Mouse (Mus musculus) G1E (cell line): Measurements from ENCODE around the gene Pla2g3.

Source experiments
- CTCF ChIP-seq: IDR thresholded peaks from 2 replicates; pipeline ENCODE4 v1.5.1; 2012; ENCODE audit warnings: low read depth, low read length, inconsistent platforms, mixed read lengths
- GATA1 ChIP-seq: IDR thresholded peaks from 2 replicates; pipeline ENCODE4 v1.6.1; 2012; ENCODE audit warnings: borderline replicate concordance, low read length, inconsistent platforms, mixed read lengths
- GATA2 ChIP-seq: IDR thresholded peaks from 2 replicates; pipeline ENCODE4 v1.6.1; 2012; ENCODE audit warnings: low read depth, low read length, inconsistent platforms, borderline replicate concordance
- POLR2AphosphoS5 ChIP-seq: IDR thresholded peaks from 2 replicates; pipeline ENCODE4 v1.6.1; 2012; ENCODE audit warnings: low read depth, low read length, inconsistent platforms; ENCODE audit not compliant: insufficient replicate concordance
- TAL1 ChIP-seq: conservative IDR thresholded peaks from 2 replicates; pipeline ENCODE4 v1.6.1; 2012; ENCODE audit warnings: low read depth, low read length, inconsistent platforms, mixed read lengths

DNA sequence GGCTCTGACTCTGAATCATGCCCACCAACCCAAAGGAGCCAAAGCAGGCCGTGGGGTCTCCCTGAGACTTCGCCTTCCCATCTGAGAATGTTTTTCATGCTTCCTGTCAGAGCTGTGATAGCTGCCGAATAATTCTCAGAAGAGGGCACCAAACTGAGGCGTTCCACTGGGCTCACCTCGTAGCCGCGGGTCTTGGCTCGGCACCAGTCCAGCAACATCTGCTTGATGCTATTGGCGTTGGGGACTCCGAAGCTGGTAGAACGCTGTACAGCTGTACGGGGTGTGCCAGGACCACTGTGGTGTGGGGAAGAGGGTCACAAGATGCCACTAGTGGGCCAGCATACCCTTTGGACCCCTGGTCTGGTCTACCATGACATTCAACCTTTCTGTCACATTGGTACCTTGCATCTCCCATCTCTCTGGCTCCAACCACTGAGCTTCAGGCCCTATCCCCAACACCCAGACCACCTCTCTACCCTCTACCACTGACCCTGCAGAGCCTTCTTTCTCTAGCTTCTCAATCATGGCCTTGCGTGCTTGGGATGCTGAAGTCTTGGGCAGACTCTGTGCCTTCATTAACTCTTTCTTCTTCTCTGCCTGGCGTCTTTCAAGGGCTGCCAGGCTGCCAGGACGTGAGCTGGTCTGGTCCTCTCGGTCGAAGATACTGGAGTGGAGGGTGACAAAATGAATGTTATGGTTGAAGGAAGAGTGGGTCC lies 34.4 kb downstream of the Pla2g3 start:
- TF ChIP-seq CTCF = no peak
- no peak for TF ChIP-seq GATA1
- no peak for TF ChIP-seq POLR2AphosphoS5
- no peak for TF ChIP-seq GATA2
- TF ChIP-seq TAL1 = no peak
